Mouse (Mus musculus): ENCODE results near the gene Clrn3.

Clrn3 gene

DNA sequence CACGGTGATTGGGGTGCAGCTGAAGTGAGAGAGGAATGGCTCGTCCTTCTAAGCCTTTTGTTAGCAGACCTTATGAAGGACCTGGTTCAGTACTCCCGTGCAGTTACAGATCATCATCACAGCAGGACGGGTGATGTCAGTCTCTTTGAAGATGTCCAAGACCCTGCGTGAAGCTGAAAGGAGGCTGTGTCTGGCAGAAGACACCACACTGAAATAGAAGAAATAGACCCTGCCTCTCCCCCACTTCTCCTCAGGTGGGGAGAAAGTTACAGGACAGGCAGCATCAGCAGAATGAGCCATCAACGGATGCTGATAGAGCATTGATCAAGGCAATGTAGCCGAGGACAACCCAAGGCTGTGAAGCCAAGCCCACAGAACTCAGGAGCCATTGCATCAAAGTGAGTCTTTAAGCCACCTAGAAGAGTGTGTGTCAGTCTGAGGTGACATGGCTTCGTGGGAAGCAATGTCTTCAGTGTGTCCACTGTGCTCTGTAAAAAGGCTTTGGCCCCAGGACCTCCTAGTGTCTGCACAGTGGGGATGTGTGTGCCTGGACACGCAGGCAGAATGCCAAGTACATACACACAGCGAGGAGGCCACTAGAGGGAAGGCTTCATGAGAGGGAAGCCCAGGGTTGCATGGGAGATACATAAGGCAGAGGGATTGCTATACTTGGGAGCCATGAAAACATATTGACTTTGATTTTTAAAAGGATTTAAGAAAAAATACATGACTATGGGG, 41.6 kb downstream of the Clrn3 start:
- no peak for DNase-seq (ENCODE audit: low spot score)

DNA sequence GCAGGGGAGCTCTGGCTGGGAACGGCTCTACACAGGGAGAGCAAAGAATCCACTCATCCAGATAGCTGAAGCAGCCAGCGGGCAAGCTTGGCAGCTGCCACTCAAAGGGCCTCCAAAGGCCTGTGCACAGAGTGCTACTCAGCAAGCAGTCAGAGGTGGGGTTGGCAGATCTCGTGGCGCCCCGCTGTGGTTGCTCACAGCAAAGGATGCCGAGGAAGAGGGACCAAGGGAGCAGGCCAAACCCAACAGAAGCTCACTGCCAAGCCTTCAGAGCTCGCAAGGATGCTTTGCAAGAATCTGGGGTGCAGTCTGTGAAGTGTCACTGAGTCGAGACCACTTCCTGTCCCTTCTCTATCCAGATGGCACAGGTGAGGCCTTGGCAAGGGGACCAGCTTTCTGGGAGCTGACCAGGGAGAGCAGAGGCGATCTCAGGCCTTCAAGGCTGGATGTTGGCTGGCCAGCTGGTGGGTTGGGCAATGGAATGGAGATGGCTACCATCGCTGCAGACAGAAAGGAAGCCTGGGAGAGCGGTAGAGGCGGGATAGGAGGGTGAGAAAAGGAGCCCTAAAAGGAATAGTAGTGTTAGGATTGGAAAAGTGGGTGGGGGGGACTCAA, 42.6 kb downstream of the Clrn3 start:
- DNase-seq (ENCODE audit: low spot score) = no peak

DNA sequence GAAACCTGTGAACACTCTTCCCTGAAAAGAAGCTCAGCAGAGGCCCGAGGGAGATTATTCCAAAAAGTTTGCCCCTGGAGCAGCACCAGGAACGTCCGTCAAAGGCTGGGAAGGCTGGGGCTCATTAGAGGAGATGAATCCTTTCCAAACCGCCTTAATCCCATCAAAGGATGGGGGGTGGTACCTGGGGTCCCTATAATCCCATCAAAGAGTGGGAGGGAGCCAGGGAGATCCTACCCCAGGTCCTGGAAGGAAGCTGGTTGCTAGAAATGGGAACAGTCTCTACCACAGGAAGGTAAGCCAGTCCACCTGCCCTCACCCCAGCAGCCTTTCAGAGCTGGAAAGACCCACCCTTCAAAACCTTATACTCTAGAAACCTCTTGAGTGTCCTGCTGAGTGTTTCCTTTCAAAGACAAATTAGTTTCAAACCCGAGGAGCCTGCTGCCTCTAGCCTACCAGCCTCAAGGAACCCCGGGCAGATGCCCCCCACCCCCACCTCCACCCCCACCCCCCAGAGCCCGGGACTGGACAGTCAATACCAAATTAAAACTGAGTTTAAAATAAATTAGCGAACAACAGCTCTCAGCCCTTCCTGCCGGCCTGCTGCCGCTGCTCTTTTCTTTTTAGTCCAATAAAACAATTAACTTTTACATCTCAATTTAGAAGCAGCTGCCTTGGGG, 43.2 kb downstream of the Clrn3 start:
- no peak for DNase-seq (ENCODE audit: low spot score)

- no peak for DNase-seq (ENCODE audit: low spot score)
These were observed 44.1 kb downstream of the Clrn3 start for GRCm38 (mm10) chr7:135484341-135484740.

GRCm38 (mm10) chr7:135483751-135484150, 44.7 kb downstream of the Clrn3 start:
- no peak for DNase-seq (ENCODE audit: low spot score)

DNA sequence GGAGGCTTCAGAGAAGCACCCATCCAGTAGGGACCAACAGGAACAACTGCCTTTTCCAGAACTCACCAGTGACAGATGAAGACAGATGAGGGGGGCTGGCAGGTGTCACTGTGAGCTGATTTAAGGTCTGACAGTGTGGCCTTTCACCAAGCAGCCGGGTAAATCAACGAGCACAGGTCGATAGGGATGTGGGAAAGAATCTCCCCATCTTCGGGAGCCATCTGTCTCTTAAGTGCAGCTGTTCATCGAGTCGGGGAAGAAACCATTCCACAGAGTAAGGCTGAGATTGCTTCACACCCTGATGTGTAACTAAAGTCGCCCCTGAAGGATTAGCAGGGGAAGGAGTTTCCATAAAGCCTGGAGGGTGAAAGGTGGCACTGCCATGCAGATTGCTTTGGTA, 47.3 kb downstream of the Clrn3 start:
- DNase-seq (ENCODE audit: low spot score) = no peak

DNA sequence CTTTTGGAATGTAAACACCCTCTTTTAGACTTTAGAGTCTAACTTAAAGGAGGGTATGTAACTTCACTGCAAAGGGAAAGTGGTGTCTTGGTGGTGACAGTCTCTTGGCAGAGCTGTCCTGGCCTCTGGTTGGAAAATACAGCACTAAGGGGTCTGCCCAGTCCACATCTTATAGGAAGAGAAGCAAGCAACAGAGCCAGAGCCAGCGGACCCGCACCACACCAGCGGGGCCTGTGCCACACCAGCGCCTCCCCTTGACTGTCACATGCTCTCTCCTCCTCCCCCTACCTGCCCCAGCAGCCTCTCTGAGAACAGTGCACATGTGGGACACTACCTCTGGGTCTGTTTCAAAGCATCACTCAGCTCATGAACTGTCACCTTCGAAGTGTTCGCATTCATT, 48.5 kb downstream of the Clrn3 start:
- DNase-seq (ENCODE audit: low spot score) = no peak

DNA sequence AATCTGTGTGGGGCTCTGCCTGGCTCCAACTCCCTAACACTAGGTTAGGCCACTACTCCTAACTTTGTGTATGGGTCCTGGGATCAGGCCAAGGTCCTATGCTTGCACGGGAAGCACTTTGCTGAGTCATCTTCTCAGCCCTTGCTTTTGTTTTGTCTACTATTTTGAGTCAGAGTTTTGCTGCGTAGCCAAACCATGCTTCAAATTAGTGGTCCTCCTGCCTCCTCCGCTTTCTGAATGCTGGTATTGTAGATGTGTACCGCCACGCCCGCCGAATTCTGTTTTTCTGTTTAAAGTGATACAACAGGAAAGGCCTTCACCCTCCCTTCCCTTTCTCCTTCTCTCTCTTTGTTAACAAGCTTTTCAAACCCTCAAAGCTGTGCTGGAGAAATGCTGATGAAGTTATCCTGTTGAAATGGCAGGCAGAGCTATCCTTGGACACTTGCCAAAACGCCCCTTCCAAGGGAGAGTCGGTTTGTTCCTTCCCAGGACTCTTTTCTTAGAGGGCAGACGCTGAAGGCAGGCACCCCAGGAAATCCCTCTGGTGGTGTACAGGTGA, 49.1 kb downstream of the Clrn3 start:
- no peak for DNase-seq (ENCODE audit: low spot score)

DNA sequence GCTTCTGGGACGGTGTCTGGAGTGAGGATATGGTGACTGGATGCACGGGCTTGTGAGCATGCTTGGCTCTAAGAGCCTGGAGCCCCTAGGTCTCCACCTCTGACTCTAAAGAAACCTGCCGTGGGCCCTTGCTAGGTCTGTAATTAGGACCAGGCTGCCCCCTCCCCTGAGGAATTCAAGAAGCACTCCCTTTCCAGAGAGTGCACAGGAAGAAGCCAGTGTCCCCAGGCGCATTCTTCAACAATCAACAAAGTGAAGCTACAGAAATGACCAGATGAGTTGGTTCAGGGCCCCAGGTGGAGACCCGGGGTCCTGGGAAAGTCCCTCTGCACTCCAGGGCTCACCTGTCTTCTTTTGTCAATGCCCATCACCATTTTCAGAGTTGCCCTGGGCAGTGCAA, 51.2 kb downstream of the Clrn3 start:
- DNase-seq (ENCODE audit: low spot score) = no peak

DNA sequence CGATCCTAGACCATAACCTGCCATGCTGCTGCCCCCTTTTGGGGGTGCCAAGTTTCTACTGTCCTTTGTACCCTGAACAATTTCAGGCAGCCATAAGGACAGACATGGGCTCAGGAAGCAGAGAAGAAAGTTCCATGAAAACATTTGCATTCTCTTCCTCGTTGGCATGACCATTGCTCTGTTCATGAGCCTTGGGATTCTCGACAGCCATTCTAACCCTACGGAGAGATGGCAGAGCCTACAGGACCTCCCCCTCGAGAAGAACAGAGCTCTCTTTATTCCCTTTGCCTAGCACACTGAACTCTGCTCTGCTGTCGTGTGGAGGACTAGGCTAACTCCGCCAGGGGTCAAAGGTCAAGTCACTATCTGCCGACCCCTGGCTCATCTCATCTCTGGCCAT, 52.5 kb downstream of the Clrn3 start:
- DNase-seq (ENCODE audit: low spot score) = no peak

DNA sequence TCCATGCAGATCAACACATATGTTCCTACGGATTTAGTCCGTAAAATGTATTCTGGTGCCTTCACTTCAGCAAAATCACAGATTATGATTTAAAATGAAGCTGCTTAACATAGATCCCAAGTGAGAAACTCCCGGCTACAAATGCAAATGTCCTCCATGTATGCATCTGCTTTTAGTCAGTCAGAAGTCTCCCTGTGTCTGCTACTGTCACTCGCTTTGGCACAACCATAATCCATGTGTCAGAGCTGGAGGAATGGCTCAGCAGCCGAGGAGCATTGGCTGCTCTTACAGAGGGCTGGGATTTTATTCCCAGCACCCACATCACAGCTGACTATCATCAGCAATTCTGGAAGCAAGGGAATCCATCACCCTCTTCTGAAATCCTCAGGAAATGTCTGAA, 58.1 kb downstream of the Clrn3 start:
- no peak for DNase-seq (ENCODE audit: low spot score)

- DNase-seq (ENCODE audit: low spot score) = no peak
These were observed 59.8 kb downstream of the Clrn3 start for GRCm38 (mm10) chr7:135468631-135469030.

- no peak for DNase-seq (ENCODE audit: low spot score)
These were observed 63.2 kb downstream of the Clrn3 start for GRCm38 (mm10) chr7:135465293-135465692.

GRCm38 (mm10) chr7:135464689-135465259, 63.7 kb downstream of the Clrn3 start:
- DNase-seq (ENCODE audit: low spot score) = no peak
